Mouse (Mus musculus) CH12.LX (cell line): ENCODE data around the gene Tns2. TPM values are rescaled to one million over a fixed set of nuclear protein-coding genes. Genes with fewer than 3 reads are reported as not detected.

Source experiments
- DNase-seq: peaks from one replicate; pipeline ENCODE4 v3.0.0-alpha.2; 2013; ENCODE audit errors: extremely low read depth
- H3K27ac ChIP-seq: 2 replicates; pipeline ENCODE4 v1.5.1; 2012; ENCODE audit warnings: low read depth, mild to moderate bottlenecking, control low read depth, moderate library complexity; ENCODE audit not compliant: insufficient read depth
- H3K27me3 ChIP-seq: replicated peaks from 2 replicates; pipeline ENCODE3; 2012; ENCODE audit warnings: inconsistent platforms
- H3K36me3 ChIP-seq, 2 experiments: replicated peaks in 1 of 2; 2 replicates each; pipeline versions ENCODE3 to v1.6.1; 2012; ENCODE audit warnings: inconsistent platforms in 1 of 2, low read length in 1 of 2, mild to moderate bottlenecking in 1 of 2, mixed read lengths in 1 of 2, moderate library complexity in 1 of 2; ENCODE audit not compliant: control insufficient read depth in 1 of 2, insufficient read depth in 1 of 2
- H3K4me1 ChIP-seq, 2 experiments: 2 replicates each; pipeline ENCODE4 v1.6.1; 2012; ENCODE audit warnings: inconsistent platforms in 1 of 2, moderate library complexity in 1 of 2; ENCODE audit not compliant: insufficient read depth in 2 of 2, control insufficient read depth in 1 of 2
- H3K4me2 ChIP-seq: 2 replicates; pipeline ENCODE4 v1.6.1; 2012; ENCODE audit warnings: low read depth, mild to moderate bottlenecking, control low read depth; ENCODE audit not compliant: poor library complexity, insufficient read depth, severe bottlenecking
- H3K4me3 ChIP-seq, 3 experiments: fragments of 150-350 bp in 1 of 3; sonication (generic) in 1 of 3; replicated peaks in 1 of 3; 2 replicates each; pipeline versions ENCODE3 to v1.5.1; 2011 to 2012; ENCODE audit warnings: low read depth in 2 of 3, low read length in 2 of 3, mild to moderate bottlenecking in 2 of 3, moderate library complexity in 2 of 3, control low read depth in 1 of 3, improper control_type of control experiment in 1 of 3, inconsistent platforms in 1 of 3, mixed read lengths in 1 of 3; ENCODE audit not compliant: poor library complexity in 1 of 3
- H3K79me2 ChIP-seq: replicated peaks from 2 replicates; pipeline ENCODE4 v1.6.1; 2012; ENCODE audit warnings: mild to moderate bottlenecking, moderate library complexity; ENCODE audit not compliant: control insufficient read depth, poor library complexity, insufficient read depth, severe bottlenecking; ENCODE audit errors: extremely low read depth
- H3K9ac ChIP-seq: 2 replicates; pipeline ENCODE4 v1.6.1; 2012; ENCODE audit warnings: low read depth, mild to moderate bottlenecking, control low read depth, moderate library complexity; ENCODE audit not compliant: insufficient read depth
- H3K9me3 ChIP-seq: replicated peaks from 2 replicates; pipeline ENCODE3; 2012; ENCODE audit warnings: low read length, inconsistent platforms, mixed read lengths
- CTCF ChIP-seq, 2 experiments: IDR thresholded peaks in 1 of 2; conservative IDR thresholded peaks in 1 of 2; 2 replicates each; pipeline ENCODE4 v1.5.1; 2011 to 2012; ENCODE audit warnings: low read depth in 2 of 2, low read length in 2 of 2, improper control_type of control experiment in 1 of 2, inconsistent platforms in 1 of 2, mild to moderate bottlenecking in 1 of 2, moderate library complexity in 1 of 2
- E2F4 ChIP-seq: IDR thresholded peaks from 2 replicates; pipeline ENCODE4 v1.6.1; 2011; ENCODE audit warnings: low read depth, low read length, improper control_type of control experiment; ENCODE audit not compliant: insufficient replicate concordance
- EP300 ChIP-seq: IDR thresholded peaks from 2 replicates; pipeline ENCODE4 v1.6.1; 2011; ENCODE audit warnings: low read length, improper control_type of control experiment
- GABPA ChIP-seq: IDR thresholded peaks from 2 replicates; pipeline ENCODE4 v1.6.1; 2012; ENCODE audit warnings: low read depth, low read length, improper control_type of control experiment, inconsistent platforms; ENCODE audit not compliant: insufficient replicate concordance
- HCFC1 ChIP-seq: IDR thresholded peaks from 2 replicates; pipeline ENCODE4 v1.6.1; 2012; ENCODE audit warnings: low read depth, mild to moderate bottlenecking, inconsistent platforms, low read length, improper control_type of control experiment
- JUN ChIP-seq: IDR thresholded peaks from 2 replicates; pipeline ENCODE4 v1.6.1; 2011; ENCODE audit warnings: low read depth, mild to moderate bottlenecking, low read length, improper control_type of control experiment, moderate library complexity; ENCODE audit not compliant: insufficient read depth
- MAFK ChIP-seq: IDR thresholded peaks from 2 replicates; pipeline ENCODE4 v1.6.1; 2011; ENCODE audit warnings: low read length, improper control_type of control experiment; ENCODE audit not compliant: insufficient replicate concordance
- MEF2A ChIP-seq: IDR thresholded peaks from 2 replicates; pipeline ENCODE4 v1.6.1; 2014; ENCODE audit warnings: low read depth, mild to moderate bottlenecking, inconsistent platforms, low read length, improper control_type of control experiment, borderline replicate concordance
- MXI1 ChIP-seq: IDR thresholded peaks from 2 replicates; pipeline ENCODE4 v1.6.1; 2011; ENCODE audit warnings: mild to moderate bottlenecking, low read depth, low read length, improper control_type of control experiment
- MYC ChIP-seq: IDR thresholded peaks from 2 replicates; pipeline ENCODE4 v1.6.1; 2011; ENCODE audit warnings: low read depth, mild to moderate bottlenecking, improper control_type of control experiment, low read length
- NELFE ChIP-seq: IDR thresholded peaks from 2 replicates; pipeline ENCODE4 v1.6.1; 2011; ENCODE audit warnings: low read depth, low read length, improper control_type of control experiment
- NRF1 ChIP-seq: IDR thresholded peaks from 2 replicates; pipeline ENCODE4 v1.6.1; 2014; ENCODE audit warnings: low read depth, mild to moderate bottlenecking, inconsistent platforms, low read length, improper control_type of control experiment, moderate library complexity
- PAX5 ChIP-seq: IDR thresholded peaks from 2 replicates; pipeline ENCODE4 v1.6.1; 2012; ENCODE audit warnings: low read length, inconsistent platforms, mixed read lengths
- POLR2A ChIP-seq: IDR thresholded peaks from 2 replicates; pipeline ENCODE4 v1.6.1; 2011; ENCODE audit warnings: low read depth, mild to moderate bottlenecking, improper control_type of control experiment, low read length
- RAD21 ChIP-seq: IDR thresholded peaks from 2 replicates; pipeline ENCODE4 v1.6.1; 2011; ENCODE audit warnings: low read depth, mild to moderate bottlenecking, low read length, improper control_type of control experiment, moderate library complexity
- RCOR1 ChIP-seq: conservative IDR thresholded peaks from 2 replicates; pipeline ENCODE4 v1.6.1; 2012; ENCODE audit warnings: low read depth, mild to moderate bottlenecking, inconsistent platforms, low read length, improper control_type of control experiment
- TBP ChIP-seq: conservative IDR thresholded peaks from 2 replicates; pipeline ENCODE4 v1.6.1; 2011; ENCODE audit warnings: low read depth, low read length, improper control_type of control experiment
- dilution Hi-C: fragments of 300-500 bp; cut with MboI; formaldehyde crosslinking; loops from 2 replicates; pipeline ENCODE4 v1.14.3; 2020; ENCODE audit warnings: low sequenced_read_pairs; ENCODE audit not compliant: extremely low pct_unique_long_range_greater_than_20kb, extremely low pct_ligation_motif_present
- in situ Hi-C: fragments of 300-500 bp; cut with MboI; formaldehyde crosslinking; loops from 3 replicates; pipeline ENCODE4 v1.14.3; 2019; ENCODE audit warnings: low sequenced_read_pairs, low pct_ligation_motif_present, low pct_unique_long_range_greater_than_20kb, mixed read lengths
- polyA plus RNA-seq: library from polyadenylated mRNA; unstranded; fragments of >175 nt; gene quantifications from 2 replicates; pipeline ENCODE4 v1.2.1, GENCODE M21; 2012; ENCODE audit warnings: low read depth; ENCODE audit not compliant: insufficient read length
- total RNA-seq, 2 experiments: library from RNA; depleted of rRNA; stranded (reverse); fragments of 300-350 nt in 1 of 2; fragments of >200 nt in 1 of 2; gene quantifications; 2 replicates each; pipeline ENCODE4 v1.2.3; 2012 to 2014

Gene Tns2
- total and polyA plus RNA-seq, 3 experiments, result 0.13 to 0.34 TPM; not detected in 1

GRCm38 (mm10) chr15:102118591-102118990, 18.4 kb downstream of the Tns2 start:
- H3K9ac ChIP-seq, result no peak overlapping the region
- peaks cover 55 to 86% of the 10 kb centered on the region in 2 experiments for H3K36me3 ChIP-seq
- DNase-seq, result no peak
- dilution Hi-C loops (no loop called here), in situ Hi-C loops (no loop called here)
- H3K4me2 ChIP-seq, result no peak overlapping the region
- H3K4me1 ChIP-seq, result no peaks in the 10 kb centered on the region
- H3K27me3 ChIP-seq, result no peaks in the 10 kb centered on the region
- no peak for TF ChIP-seq E2F4
- TF ChIP-seq RCOR1, result no peak
- TF ChIP-seq MEF2A, result no peak
- H3K27ac ChIP-seq, result no peak overlapping the region
- H3K4me3 ChIP-seq, result no peak overlapping the region
- no peaks in the 10 kb centered on the region for H3K9me3 ChIP-seq
- no peaks in the 10 kb centered on the region for H3K79me2 ChIP-seq

- dilution Hi-C loops (no loop called here), in situ Hi-C loops (no loop called here)
- no peak for TF ChIP-seq GABPA
- no peak for TF ChIP-seq RAD21
- no peak for TF ChIP-seq EP300
- TF ChIP-seq HCFC1, result no peak
- no peak for TF ChIP-seq MEF2A
- TF ChIP-seq POLR2A, result no peak
- no peak for TF ChIP-seq E2F4
- TF ChIP-seq MYC, result no peak
- no peak for TF ChIP-seq RCOR1
- no peak for TF ChIP-seq NELFE
- TF ChIP-seq PAX5, result no peak
- no peak for TF ChIP-seq NRF1
- TF ChIP-seq CTCF (conservative IDR thresholded peaks at IDR 0.05 in 1 of 2, IDR thresholded peaks at IDR 0.05 in 1 of 2; ENCODE audit: low read depth in 2 of 2, low read length in 2 of 2), result no peak
- no peak for TF ChIP-seq JUN
- no peak for TF ChIP-seq TBP
- no peak for TF ChIP-seq MXI1
- TF ChIP-seq MAFK, result no peak
- no peak for DNase-seq
- Histone ChIP-seq H3K9me3 (no peaks in the 10 kb centered on the region), H3K4me3 (no peak overlapping the region), H3K36me3 (peaks cover 55 to 87% of the 10 kb centered on the region in 2 experiments), H3K27ac (no peak overlapping the region), H3K79me2 (no peaks in the 10 kb centered on the region), H3K9ac (no peak overlapping the region), H3K4me2 (no peak overlapping the region), H3K27me3 (no peaks in the 10 kb centered on the region), H3K4me1 (no peaks in the 10 kb centered on the region)
These were observed 19.1 kb downstream of the Tns2 start for GRCm38 (mm10) chr15:102119121-102119830.
